10 mouse cellular contexts compared by ENCODE assay signal in the genomic region with DNA sequence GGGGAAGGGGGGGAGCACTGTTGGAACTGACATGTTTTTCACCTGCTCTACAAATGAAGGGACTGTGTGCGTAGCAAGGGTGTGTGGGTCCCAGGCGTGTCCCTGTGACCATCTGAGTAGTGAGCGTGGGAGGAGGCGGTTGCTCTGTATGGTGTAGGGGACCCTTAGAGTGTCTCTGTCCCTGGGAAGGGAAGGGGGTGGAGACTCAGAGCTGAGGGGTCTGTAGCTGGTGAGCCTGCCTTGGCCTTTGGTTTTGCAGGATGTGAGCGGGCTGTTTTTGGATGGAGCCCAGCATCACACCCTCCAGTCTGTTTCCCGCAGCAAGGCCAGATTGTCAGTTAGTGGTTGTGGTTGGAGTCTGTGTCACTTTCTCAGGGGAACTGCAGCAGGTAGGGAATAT. TPM values are rescaled to one million over a fixed set of nuclear protein-coding genes. Genes with fewer than 3 reads are reported as not detected.
A peak's percentile ranks its signal among the peaks of the same experiment; 100 is the strongest.
DNase-seq lines count a peak whose midpoint lies in the region; TF ChIP-seq lines count a peak whose summit lies in the region.
"Had no signal": no experiment of that assay in that cellular context is flagged by ENCODE, and none has a peak within 500 bp of the region (broad histone marks: within the 10 kb centered on the region; RNA-seq: fewer than 3 reads in every experiment).

No protein-coding gene starts in this region.

- 81% methylated on average over 6 of the region's 6 CpGs for WGBS in kidney, adult 2 months

- TF ChIP-seq CTCF in kidney, adult 2 months (conservative IDR thresholded peaks at IDR 0.05; ENCODE audit: insufficient read depth, insufficient read length, low read depth, low read length): no peak

- H3K4me3 ChIP-seq in kidney, adult 2 months (ENCODE audit: insufficient read depth, low read depth, low read length): no peak overlapping the region
- H3K4me3 ChIP-seq: neural tube, embryonic 12.5 days had no signal

- peak overlapping the region; percentile 44; the same call in 1 of the 2 replicates for H3K27ac ChIP-seq in kidney, adult 2 months (ENCODE audit: insufficient read depth, low read depth, low read length)
- H3K27ac ChIP-seq: neural tube, embryonic 12.5 days had no signal

- H3K27me3 ChIP-seq in kidney, adult 2 months (replicated peaks; ENCODE audit: control insufficient read depth, insufficient read depth, low read length): no peaks in the 10 kb centered on the region
- H3K27me3 ChIP-seq: neural tube, embryonic 12.5 days had no signal

- peaks cover 42% of the 10 kb centered on the region for H3K4me1 ChIP-seq in kidney, adult 2 months (ENCODE audit: control insufficient read depth, insufficient read depth, low read length)

- no peak for TF ChIP-seq POLR2A in kidney, adult 2 months (IDR thresholded peaks at IDR 0.05; ENCODE audit: low read depth, low read length)

- intact Hi-C loops in left cerebral cortex, postnatal 25 days (cut with DNase I): no loop called here

- DNase-seq in kidney, adult 2 months: peak; percentile 71
- no peak for DNase-seq in kidney, adult 11 months
- DNase-seq in heart, adult 18-20 months: peak; percentile 56 to 75
- DNase-seq in kidney, postnatal 10 days: peak; percentile 70
- DNase-seq in lung, postnatal 36 days: peak; percentile 73
- no peak for DNase-seq in left cerebral cortex, postnatal 25 days (ENCODE audit: low spot score in 2 of 2)
- no peak for DNase-seq in layer of hippocampus, postnatal 25 days (ENCODE audit: extremely low spot score in 1 of 2, low spot score in 1 of 2)
- DNase-seq in urinary bladder, postnatal 36 days (ENCODE audit: low spot score in 2 of 2): no peak
- DNase-seq: left cerebral cortex, postnatal 4 days had no signal

- no peaks in the 10 kb centered on the region for H3K36me3 ChIP-seq in kidney, adult 2 months (ENCODE audit: control insufficient read depth, insufficient read depth, low read length)
- H3K36me3 ChIP-seq: neural tube, embryonic 12.5 days had no signal

RNA-seq across cellular contexts. Expression of a gene that starts 46.1 kb away (rescaled TPM):
- polyA plus RNA-seq in kidney, adult 2 months (2012; rRNA removed): 34.3 and 45.8 TPM in 2 replicates
- total RNA-seq in heart, adult 18-20 months (2021): 10 to 100 TPM; 18.7 to 22.8 TPM
- 10 to 100 TPM; 22.3 to 23.4 TPM for total RNA-seq in left cerebral cortex, postnatal 25 days (2021)
- 10 to 100 TPM; 26.6 to 28.7 TPM for total RNA-seq in layer of hippocampus, postnatal 25 days (2021)

Comparison
In these comparisons a context has a peak if more than half of its experiments do, and no peak if none do; other contexts are left out.
1. DNase-seq: peak in kidney, adult 2 months (single experiment), heart, adult 18-20 months (2 of 2), kidney, postnatal 10 days (single experiment) and lung, postnatal 36 days (single experiment); none in kidney, adult 11 months (single experiment), left cerebral cortex, postnatal 25 days (0 of 2), layer of hippocampus, postnatal 25 days (0 of 2) and urinary bladder, postnatal 36 days (0 of 2).